Mouse (Mus musculus): Measurements from ENCODE around the gene Rtl1.

- no peak for TF ChIP-seq CTCF (IDR thresholded peaks at IDR 0.05; ENCODE audit: low read depth)
- no peak for TF ChIP-seq EP300 (IDR thresholded peaks at IDR 0.05; ENCODE audit: low read depth)
Observed at GRCm38 (mm10) chr12:109582185-109582584, 17.9 kb downstream of the Rtl1 start.
